19 mouse cellular contexts compared by ENCODE assay signal in genomic region chr7:100966014-100966413, GRCm38 (mm10). TPM values are rescaled to one million over a fixed set of nuclear protein-coding genes. Genes with fewer than 3 reads are reported as not detected.
"Had no signal": no experiment of that assay in that cellular context is flagged by ENCODE, and none has a peak within 500 bp of the region (broad histone marks: within the 10 kb centered on the region; RNA-seq: fewer than 3 reads in every experiment).

No protein-coding gene starts in this region.

- H3K9me3 ChIP-seq: midbrain, embryonic 10.5 days; midbrain, embryonic 12.5 days had no signal

- H3K27me3 ChIP-seq: midbrain, embryonic 12.5 days had no signal

- H3K4me2 ChIP-seq: lung, embryonic 14.5 days; midbrain, embryonic 12.5 days had no signal

- H3K27ac ChIP-seq: midbrain, embryonic 12.5 days had no signal

- H3K9ac ChIP-seq: lung, embryonic 14.5 days; midbrain, embryonic 12.5 days had no signal

- H3K36me3 ChIP-seq: midbrain, embryonic 10.5 days; midbrain, embryonic 12.5 days had no signal

- DNase-seq: lung, adult 18-20 months; lung, embryonic 14.5 days; lung, postnatal 10 days; lung, postnatal 4 days; midbrain, embryonic 14.5 days; retina, postnatal 1 day; right cerebral cortex, adult 18-20 months; right cerebral cortex, postnatal 25 days; right cerebral cortex, postnatal 4 days; spleen, adult 18-20 months; thymus, adult 18-20 months; thymus, postnatal 14 days; thymus, postnatal 36 days had no signal

- ATAC-seq: midbrain, embryonic 16.5 days had no signal

- H3K4me3 ChIP-seq: midbrain, embryonic 10.5 days; midbrain, embryonic 12.5 days; myocyte had no signal

RNA-seq across cellular contexts. Expression of gene P2ry6, which starts 8.4 kb away (rescaled TPM):
- total RNA-seq: megakaryocyte-erythroid progenitor cell, adult 5-6 weeks had no signal

RNA-seq across cellular contexts. Expression of gene Arhgef17, which starts 34.1 kb away (rescaled TPM):
- total RNA-seq: megakaryocyte-erythroid progenitor cell, adult 5-6 weeks had no signal

RNA-seq across cellular contexts. Expression of gene P2ry2, which starts 46.7 kb away (rescaled TPM):
- polyA plus RNA-seq: neural tube, embryonic 14.5 days had no signal
